Mouse (Mus musculus) fat pad, adult 2 months (tissue): Measurements from ENCODE around the gene Saa4.
"Not testable (repeated sequence)": the region's sequence is repeated elsewhere in the genome, so short reads cannot be mapped to it uniquely, and the experiment has no call there.

Experiments used
- DNase-seq: peaks from one replicate; pipeline ENCODE4 v3.0.0-alpha.2; 2011; ENCODE audit warnings: low read depth, low spot score; ENCODE audit errors: extremely low read depth

Gene Saa4

DNA sequence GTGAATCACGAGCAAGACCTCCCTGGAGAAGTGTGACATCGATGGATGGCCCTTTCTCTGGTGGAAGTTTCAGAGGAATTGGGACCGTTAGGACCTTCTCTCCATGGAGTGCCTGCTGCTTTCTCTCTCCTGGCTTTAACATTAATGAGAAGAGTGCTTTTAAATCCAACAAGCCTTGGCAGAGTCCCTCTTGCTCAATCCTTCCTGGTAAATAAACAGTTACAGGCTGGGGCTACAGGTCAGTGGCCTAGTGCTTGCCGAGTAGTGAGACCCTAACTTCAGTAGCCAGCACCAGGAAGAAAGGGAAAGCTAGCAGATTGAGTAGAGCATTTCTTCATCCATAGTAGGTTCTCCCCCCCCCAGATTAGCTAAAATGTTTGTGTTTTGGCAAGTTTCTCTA, at the start of gene Saa4:
Saa4 (minus strand) TSS at position 146 of the 400 bp plus-strand sequence.
- no peak for DNase-seq

DNA sequence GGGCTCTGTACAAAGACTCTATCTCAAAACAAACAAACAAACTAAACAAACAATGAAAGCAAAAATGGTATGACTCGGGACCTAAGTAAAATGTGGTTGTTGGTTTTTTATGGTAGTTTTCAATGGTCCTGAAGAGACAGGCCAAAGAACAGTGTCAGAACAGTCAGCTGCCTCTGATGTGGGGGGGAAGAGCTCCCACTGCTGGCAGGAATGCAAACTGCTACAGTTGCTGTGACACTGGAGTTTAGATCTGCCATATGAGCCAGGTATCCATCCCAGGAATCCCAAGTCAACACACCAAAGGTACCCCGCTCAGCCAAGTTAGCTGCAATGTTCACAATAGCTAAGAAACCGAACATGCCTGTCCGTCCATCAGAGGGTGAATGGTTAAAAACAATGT, 38.3 kb upstream of the Saa4 start:
- DNase-seq = no peak

DNA sequence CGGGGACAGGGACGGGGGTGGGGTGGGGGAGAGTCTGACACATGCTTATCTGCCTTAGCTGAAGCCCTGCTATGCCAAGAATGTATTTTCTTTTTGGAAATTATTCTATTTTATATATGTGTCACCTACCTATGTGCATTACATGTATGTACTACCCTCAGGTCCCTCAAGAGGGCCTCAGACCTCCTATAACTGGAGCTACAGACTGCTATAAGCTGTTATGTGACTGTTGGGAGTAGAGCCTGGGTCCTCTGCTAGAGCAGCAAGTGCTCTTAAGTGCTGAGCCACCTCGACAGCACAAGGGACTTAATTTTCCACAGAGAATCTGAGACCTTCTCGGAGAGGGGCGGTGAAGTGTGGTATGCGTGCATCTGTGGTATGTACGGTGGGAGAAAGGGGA, 36.0 kb upstream of the Saa4 start:
- DNase-seq = no peak

DNA sequence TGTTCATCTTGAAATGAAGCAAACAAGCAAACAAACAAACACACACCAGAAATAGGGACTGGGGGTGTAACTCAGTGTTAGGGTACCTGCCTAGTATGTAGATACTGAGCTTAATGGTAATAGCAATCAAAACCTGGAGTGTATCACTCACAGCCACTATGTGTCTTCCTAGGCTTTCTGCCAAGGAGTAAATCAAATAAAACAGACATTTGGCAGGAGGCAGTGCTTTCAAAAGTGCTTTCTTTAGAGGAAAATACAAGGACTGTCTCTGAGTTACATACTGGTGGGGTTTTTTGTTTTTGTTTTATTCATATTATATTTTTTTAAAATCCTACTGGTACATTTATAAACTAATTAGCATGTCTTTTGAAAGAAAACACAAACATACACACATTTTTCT, 35.0 kb upstream of the Saa4 start:
- DNase-seq = no peak

DNA sequence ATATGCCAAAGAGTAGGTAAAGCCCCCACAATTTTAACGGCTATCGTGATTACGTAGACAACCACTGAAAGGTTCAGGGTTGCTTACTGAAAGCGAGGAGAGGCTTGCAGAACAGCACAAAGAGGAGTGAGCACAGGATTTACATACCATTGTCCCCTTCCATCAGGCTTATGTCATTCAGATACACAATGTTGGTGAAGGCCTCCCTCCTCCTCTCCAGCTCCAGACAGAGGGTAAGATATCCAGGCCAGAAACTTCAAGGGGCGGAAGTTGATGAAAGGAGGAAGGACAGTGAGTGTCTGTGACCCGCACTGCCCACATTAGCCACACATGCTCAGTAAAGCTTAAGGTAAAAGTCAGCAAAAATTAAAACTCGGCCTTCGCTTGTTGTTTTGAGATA, 32.3 kb upstream of the Saa4 start:
- no peak for DNase-seq

DNA sequence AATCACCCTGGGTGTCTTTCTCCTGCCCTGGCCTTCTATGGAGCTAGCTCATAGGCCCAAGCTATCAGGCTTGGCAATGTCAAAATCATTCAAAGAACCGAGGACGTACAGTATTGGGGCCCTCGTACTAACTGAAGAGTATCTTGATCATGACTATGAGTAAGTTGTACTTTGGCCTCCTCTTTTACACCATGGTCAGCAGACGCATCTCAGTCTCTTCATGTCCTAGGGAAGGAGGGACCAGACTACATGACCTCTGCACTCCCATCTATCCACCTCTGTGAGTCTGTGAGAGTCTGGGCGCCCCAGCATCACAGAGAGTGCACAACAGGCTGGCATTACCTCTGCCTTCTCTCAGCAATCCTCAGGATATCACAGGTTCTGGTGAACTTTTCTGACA, 30.2 kb upstream of the Saa4 start:
- DNase-seq = no peak

DNA sequence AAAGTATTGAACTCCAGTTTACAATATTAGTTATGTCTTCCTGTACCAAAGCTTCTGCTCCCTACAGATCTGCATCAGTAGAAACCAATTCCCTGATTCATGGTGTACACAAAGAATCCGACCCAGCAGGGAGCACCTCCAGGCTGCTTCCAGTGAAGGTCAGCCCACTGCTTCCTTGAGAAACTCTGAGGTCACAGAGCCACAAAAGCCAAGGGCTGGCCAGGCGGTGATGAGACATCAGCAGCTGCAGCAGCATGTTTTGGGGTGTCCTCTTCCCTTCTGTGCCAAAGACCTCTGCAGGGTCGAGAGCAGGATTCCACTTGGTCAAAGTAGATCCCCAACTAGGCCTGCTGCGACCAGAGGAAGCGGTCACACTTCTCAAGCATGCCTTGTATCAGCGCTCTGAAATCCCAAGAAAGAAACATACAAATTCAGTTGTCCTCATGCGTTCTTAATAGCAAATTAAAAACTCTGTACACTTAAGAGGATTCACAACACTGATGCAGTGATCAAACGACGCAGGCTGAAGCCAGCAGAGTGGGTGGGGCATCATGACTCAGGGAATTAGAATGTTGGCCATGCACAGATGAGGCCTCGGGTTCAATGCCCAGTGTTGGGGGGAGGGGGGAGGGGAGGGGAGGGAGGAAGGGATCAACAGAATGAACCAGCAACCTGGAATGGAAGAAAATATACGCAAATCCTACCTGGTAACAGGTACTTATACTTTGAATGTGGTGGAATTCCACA, 28.8 kb upstream of the Saa4 start:
- DNase-seq = no peak

DNA sequence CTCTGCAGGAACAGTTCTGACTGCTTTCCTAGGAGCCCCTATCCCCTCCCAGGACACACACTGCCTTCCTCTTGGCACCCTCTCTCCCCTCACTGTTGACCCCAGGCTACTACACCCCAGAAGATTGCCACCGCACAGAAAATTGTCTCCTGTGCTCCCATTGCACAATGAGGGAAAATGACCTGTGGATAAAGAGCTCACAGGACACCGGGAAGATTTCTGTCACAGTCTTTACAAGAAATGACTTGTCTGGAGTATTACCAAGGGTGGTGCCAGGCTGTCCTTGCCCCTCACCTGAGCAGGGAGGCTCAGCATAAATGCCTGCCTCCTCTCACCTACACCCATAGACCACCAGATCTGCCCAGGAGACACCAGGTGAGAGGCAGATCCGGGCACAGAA, 19.1 kb upstream of the Saa4 start, which contains the start of gene Saa2:
Saa2 (plus strand) TSS at position 301 of the 400 bp plus-strand sequence.
- DNase-seq = no peak

DNA sequence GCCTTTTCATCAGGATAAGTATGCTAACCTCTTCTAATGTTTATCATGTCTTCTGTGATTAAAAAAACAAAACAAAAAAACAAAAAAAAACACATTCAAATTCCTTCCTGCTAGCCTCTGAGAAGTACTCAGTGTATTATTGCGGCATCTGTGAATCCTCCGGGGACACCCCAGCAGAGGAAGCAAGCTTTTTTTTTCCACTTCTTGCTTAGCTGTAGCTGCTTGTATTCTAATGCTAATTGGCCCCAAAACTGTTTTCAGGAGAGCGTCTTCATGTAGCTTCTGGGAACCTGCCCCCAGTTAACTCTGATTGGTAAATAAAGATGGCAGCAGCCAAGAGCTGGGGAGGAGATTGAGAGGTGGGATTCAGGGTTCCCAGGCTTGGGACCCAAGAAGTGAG, 16.1 kb upstream of the Saa4 start:
- DNase-seq = no peak

DNA sequence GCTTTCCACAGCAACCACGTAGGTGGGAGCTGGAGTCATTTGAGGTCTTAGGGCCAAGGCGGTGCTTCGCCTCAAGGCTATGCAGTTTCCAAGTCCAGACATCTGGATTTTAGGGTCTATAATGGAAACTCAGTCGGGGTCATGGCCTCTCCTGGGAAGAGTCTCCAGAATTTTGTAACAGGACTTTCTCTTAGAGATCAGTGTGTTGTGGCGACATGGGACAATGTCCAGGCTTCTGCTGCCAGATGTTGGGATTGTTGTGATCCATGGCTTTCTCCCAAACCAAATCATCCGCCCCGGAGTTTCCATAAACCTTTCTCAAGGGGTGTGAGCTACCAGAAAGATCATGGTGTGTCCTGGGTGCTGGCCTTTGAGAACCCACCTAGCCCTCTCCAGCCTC, 14.0 kb upstream of the Saa4 start:
- DNase-seq = peak; percentile 68

DNA sequence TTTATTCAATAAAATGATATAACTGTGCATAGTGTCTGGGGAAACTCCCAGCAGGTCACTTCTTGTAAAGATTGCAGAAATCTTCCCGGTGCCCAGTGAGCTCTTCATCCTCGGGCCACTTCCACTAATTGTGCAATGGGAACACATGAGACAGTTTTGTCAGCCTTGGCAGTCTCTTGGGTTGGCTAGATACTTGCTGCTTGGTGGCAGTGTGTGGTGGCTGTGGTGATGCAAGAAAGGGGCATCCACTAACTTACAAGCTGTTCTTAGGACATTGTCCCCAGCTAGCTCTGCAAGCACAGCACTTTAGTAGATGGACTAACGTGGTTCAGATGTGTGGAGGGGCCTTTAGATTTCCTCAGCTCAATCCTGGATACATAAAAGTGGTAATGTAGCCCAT, 13.4 kb upstream of the Saa4 start:
- peak; percentile 88 for DNase-seq

DNA sequence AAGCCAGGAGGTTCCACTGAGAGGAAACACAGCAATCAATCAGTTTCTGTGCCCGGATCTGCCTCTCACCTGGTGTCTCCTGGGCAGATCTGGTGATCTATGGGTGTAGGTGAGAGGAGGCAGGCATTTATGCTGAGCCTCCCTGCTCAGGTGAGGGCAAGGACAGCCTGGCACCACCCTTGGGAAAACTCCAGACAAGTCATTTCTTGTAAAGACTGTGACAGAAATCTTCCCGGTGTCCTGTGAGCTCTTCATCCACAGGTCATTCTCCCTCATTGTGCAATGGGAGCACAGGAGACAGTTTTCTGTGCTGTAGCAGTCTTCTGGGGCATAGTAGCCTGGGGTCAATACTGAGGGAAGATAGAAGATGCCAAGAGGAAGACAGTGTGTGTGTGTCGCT, 10.5 kb upstream of the Saa4 start, which contains the start of gene Saa1:
Saa1 (minus strand) TSS at position 101 of the 400 bp plus-strand sequence.
- DNase-seq = peak; percentile 47

DNA sequence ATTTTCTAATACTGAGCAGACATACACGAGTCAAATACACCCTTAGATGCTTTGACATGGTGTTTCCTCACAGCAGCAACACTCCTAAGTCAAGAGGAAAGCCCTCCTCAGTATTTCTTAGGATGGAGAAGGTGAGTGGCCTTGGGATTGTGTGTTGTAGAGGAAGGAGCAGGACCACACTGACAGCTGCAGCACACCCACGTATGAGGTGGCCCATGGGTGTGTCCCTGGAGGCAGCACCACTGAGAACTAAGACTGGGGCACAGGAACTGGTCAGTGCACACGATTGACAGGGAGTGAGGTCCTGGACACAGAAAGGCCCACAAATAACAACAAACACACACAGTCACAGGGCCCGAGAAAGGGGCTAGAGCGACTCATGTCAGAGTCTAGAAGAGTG, 7.6 kb upstream of the Saa4 start:
- DNase-seq = not testable (repeated sequence)

DNA sequence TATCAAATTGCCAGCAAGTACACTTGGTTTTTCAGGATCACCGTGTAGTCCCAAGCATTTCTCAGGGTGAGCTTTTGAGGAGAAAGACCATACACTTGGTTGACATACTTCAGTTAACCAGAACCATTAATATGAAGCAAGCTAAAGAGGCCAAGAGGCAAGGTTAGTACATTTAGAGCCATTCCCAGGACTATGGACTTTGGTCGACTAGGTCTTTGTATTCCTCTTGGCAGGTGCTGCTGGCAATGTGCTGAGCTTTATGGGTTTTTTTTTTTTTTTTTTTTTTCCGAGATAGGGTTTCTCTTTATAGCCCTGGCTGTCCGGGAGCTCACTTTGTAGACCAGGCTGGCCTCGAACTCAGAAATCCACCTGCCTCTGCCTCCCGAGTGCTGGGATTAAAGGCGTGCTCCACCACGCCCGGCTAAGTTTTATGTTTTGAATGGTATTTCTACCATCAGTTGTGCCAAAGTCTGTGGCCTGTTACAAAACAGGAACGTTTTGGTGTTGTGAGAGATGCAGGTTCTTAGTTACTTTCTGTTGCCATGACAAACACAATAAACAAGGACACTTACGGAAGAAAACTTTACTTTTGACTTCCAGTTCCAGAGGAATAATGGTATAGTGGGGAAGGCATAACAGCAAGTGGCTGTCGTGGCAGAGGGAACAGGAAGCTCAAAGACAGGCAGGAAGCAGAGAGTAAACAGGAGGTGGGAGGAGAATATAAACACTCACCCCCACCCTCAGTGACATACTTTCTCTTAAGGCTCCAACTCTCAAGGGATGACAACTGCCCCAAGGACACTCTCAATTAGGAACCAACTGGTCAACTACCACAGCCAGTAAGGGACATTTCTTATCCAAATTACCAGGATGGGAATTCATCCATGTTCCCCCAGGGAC, 6.4 kb upstream of the Saa4 start:
- no peak for DNase-seq

DNA sequence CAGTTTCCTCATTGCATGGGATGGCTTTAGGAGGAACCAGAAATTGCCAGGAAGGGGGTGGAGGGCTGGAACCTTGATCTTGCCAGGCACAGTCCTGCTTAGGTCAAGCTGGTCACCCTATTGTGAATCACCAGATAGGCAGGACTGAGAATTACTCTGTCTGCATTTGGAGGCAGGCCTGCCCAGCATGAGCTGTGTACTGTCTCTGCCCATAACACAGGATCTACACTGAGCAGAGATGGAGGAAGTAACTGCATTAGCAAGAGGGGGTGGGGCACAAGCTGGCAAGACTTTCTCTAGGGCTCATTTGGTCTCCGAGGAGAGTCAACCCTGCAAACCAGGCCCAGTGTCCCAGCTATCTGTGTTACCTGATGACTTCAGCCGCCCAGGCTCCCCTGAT, 2.6 kb upstream of the Saa4 start:
- DNase-seq = no peak

DNA sequence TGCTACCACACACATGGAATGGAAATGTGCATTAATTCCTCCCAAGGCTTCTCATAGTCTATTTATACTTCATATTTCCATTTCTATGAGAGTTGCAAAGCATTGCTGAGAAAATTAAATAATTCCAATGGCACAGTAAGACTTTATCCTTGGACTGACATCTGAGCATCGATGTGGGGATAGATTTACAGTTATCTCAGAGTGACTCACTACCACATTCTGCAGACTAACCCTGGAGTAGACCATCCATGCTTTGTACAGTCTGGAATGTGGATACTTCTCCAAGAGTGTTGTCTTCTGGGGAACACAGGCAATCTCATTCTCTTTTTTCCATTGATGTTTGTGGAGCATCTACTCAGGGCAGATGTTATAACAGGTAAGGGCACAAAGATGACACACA, 4.8 kb downstream of the Saa4 start:
- DNase-seq = no peak

DNA sequence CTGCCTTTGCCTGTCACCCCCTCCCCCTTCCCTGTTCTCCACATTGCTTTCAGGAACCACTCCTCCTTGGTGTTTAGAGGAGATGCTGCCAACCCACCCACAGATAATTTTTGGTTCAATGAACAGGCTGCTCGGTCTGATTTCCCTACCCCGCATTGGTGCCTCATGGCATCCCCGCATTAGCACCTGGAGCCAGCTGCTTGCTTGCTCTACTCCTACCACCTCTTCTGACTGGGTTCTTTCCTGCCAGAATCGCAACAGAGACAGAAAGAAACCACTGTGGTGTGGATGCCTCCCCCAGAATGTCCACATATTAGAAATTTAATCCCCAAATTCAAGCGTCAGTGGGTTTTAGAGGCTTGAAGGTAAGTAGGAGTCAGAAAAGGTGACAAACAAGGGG, 8.0 kb downstream of the Saa4 start:
- no peak for DNase-seq

DNA sequence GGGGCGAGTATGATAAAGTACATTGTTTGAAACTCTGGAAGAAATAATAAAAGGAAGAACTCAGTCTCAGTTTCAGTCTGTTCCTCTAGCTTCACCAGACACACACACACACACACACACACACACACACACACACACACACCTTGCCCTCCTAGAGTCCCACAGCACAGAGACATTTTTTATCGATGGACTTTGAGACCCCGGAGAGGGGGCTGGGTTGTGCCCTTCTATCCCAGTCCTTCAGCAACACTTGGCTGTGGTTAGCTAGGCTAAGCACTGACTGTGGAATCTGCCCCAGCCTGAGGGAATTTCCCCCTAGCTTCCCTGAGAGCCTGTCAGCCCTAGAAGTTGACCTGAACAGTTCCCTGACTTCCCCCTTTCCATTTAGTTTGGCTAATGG, 8.6 kb downstream of the Saa4 start:
- no peak for DNase-seq

DNA sequence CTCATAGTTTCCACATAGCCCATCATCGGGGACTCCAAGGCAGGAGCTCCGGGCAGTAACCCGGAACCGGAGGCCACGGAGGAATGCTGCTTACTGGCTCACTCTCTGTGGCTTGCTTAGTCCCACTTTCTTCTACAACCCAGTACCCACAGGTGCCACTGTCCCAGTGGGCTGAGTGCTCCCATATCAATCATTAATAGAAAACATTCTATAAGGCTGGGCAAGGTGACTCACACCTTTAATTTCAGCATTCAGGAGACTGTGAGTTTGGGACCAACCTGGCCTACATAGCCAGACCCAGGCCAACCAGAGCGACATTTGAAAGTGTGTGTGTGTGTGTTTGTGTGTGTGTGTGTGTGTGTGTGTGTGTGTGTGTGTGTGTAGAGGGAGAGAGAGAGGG, 9.0 kb downstream of the Saa4 start:
- no peak for DNase-seq

DNA sequence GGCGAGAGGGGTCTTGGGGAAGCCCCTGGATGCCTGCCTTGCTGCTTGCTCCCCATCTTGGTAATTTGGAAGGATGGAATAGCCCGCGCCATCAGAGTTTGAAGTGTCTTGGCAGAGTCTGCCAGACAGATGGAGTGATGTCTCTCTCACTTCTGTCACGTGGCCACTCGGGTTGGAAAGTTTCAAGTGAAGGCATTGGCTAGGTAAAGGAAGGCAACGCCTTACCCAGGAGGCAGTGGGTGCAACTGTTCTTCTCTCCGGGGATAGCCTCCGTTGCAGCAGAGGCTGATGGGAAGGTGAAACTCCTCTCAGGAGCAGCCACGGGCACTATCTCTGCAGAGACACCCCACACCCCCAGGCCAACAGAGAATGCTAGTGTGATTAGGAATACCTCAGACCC, 11.9 kb downstream of the Saa4 start:
- DNase-seq = no peak

DNA sequence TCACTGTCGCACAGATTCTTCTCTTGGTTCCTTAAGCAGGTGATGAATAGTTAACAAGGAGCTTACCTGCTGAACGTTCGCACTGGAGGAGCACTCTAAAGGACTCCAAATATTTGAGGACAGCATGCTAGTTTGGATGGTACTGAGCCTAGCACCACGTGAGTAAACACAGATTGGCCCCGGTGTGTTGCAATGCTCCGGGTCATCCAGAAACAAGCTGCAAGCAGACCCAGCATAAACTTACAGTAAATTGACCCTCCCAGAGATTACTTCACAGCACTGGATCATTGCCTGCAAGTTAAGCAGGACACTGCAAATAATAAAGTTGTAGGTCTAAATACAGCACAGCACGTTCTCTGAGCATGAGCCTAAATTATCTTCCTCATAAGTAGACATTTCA, 12.9 kb downstream of the Saa4 start:
- peak; percentile 79 for DNase-seq

DNA sequence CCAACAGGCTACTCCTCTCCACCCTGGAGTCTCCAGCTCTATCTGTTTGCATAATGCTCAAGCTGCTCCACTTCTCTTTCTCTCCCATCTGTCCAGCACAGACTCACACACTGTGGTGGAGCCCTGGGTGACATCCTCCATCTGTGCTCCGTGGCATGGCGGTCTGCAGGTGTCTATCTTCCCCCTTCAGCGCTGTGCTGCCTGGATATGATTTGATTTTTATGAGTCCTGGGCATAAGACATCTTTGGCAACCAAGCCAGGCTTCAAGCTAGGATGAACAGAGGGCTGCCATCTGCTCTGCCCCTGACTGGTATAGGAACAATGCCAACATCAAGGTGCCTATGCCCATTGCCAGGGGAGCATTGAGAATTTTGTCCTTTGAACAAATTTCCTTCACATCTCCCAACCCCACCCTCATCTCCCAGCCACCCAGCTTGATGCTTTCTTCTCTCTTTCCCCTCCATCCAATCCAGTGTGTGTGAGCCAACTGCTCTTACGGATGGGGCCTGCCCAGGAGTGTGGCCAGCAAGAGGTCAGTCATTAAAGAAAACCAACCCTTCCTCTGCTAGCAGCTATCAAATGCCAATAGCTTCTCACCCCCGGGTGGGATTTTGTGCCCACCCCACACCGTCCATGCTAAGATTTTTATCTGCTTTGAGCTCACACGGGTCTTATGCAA, 13.7 kb downstream of the Saa4 start:
- no peak for DNase-seq
